Comparison of ENCODE assay signal across 23 mouse cellular contexts in genomic region chr13:38998958-38999357, GRCm38 (mm10). TPM values are rescaled to one million over a fixed set of nuclear protein-coding genes. Genes with fewer than 3 reads are reported as not detected.
DNase-seq lines count a peak whose midpoint lies in the region; ATAC-seq and TF ChIP-seq lines count a peak whose summit lies in the region.
"Had no signal": no experiment of that assay in that cellular context is flagged by ENCODE, and none has a peak within 500 bp of the region (broad histone marks: within the 10 kb centered on the region; RNA-seq: fewer than 3 reads in every experiment).

No protein-coding gene starts in this region.

- WGBS in midbrain, postnatal 0 days = 71% methylated on average over 9 of the region's 9 CpGs
- 88% methylated on average over 9 of the region's 9 CpGs for WGBS in midbrain, embryonic 10.5 days

- 0 out of 2 replicates have a peak, but pooled peaks have one; percentile 54 for ATAC-seq in midbrain, postnatal 0 days (ENCODE audit: low FRiP score)
- ATAC-seq: forebrain, embryonic 14.5 days; hindbrain, postnatal 0 days; Patski had no signal

- H3K36me3 ChIP-seq in midbrain, postnatal 0 days (ENCODE audit: insufficient read depth, low read length) = no peaks in the 10 kb centered on the region
- no peaks in the 10 kb centered on the region for H3K36me3 ChIP-seq in midbrain, embryonic 10.5 days
- H3K36me3 ChIP-seq: embryonic facial prominence, embryonic 15.5 days; forebrain, embryonic 10.5 days; hindbrain, embryonic 13.5 days had no signal

- no peak for TF ChIP-seq CTCF in midbrain, postnatal 0 days (IDR thresholded peaks at IDR 0.05)
- TF ChIP-seq CTCF in brain, embryonic 14.5 days (IDR thresholded peaks at IDR 0.05; ENCODE audit: borderline replicate concordance, extremely low read depth, insufficient read depth, insufficient read length) = no peak

- no peak overlapping the region for H3K4me2 ChIP-seq in midbrain, postnatal 0 days (ENCODE audit: low read depth, low read length, poor library complexity, severe bottlenecking)
- H3K4me2 ChIP-seq: embryonic facial prominence, embryonic 15.5 days; hindbrain, embryonic 13.5 days had no signal

- no peak for TF ChIP-seq POLR2A in brain, embryonic 14.5 days (IDR thresholded peaks at IDR 0.05; ENCODE audit: borderline replicate concordance, extremely low read depth, insufficient read depth, insufficient read length, poor library complexity, severe bottlenecking)

- H3K9ac ChIP-seq in midbrain, postnatal 0 days (replicated peaks; ENCODE audit: low read length, poor library complexity, severe bottlenecking) = no peak overlapping the region
- H3K9ac ChIP-seq: embryonic facial prominence, embryonic 15.5 days; hindbrain, embryonic 13.5 days had no signal

- no peak overlapping the region for H3K27ac ChIP-seq in midbrain, postnatal 0 days (ENCODE audit: low read depth, low read length)
- H3K27ac ChIP-seq in midbrain, embryonic 10.5 days (replicated peaks) = no peak overlapping the region
- H3K27ac ChIP-seq: embryonic facial prominence, embryonic 15.5 days; forebrain, embryonic 10.5 days; hindbrain, embryonic 13.5 days; hindbrain, postnatal 0 days had no signal

- no peak overlapping the region for H3K4me3 ChIP-seq in midbrain, postnatal 0 days (ENCODE audit: low read depth, low read length)
- H3K4me3 ChIP-seq in midbrain, embryonic 10.5 days = no peak overlapping the region
- H3K4me3 ChIP-seq: embryonic facial prominence, embryonic 15.5 days; erythroblast, embryonic 14.5 days; forebrain, embryonic 10.5 days; hindbrain, embryonic 13.5 days had no signal

- no peaks in the 10 kb centered on the region for H3K4me1 ChIP-seq in midbrain, postnatal 0 days (ENCODE audit: insufficient read depth, low read length)
- H3K4me1 ChIP-seq in midbrain, embryonic 10.5 days = no peaks in the 10 kb centered on the region
- H3K4me1 ChIP-seq: embryonic facial prominence, embryonic 15.5 days; forebrain, embryonic 10.5 days; hindbrain, embryonic 13.5 days had no signal

- no peaks in the 10 kb centered on the region for H3K27me3 ChIP-seq in midbrain, postnatal 0 days (ENCODE audit: insufficient read depth, low read length)
- H3K27me3 ChIP-seq in midbrain, embryonic 10.5 days (ENCODE audit: low read depth, poor library complexity, severe bottlenecking) = no peaks in the 10 kb centered on the region
- H3K27me3 ChIP-seq: embryonic facial prominence, embryonic 15.5 days; hindbrain, embryonic 13.5 days had no signal

- H3K9me3 ChIP-seq in midbrain, postnatal 0 days (ENCODE audit: low read length) = no peaks in the 10 kb centered on the region
- no peaks in the 10 kb centered on the region for H3K9me3 ChIP-seq in midbrain, embryonic 10.5 days (replicated peaks)
- H3K9me3 ChIP-seq: embryonic facial prominence, embryonic 15.5 days; forebrain, embryonic 10.5 days; hindbrain, embryonic 13.5 days had no signal

- DNase-seq in embryo, embryonic 10.5 days (ENCODE audit: low spot score) = peak; percentile 9
- DNase-seq in embryo, embryonic 9.5 days (ENCODE audit: extremely low spot score) = no peak
- DNase-seq in midbrain, postnatal 0 days (ENCODE audit: low spot score) = no peak
- no peak for DNase-seq in midbrain, embryonic 10.5 days (ENCODE audit: low spot score)
- DNase-seq in brain, embryonic 14.5 days (ENCODE audit: low read depth) = peak; percentile 41
- peak; percentile 46 for DNase-seq in forelimb bud, embryonic 11.5 days (ENCODE audit: low read depth, low spot score)
- no peak for DNase-seq in kidney, adult 8-10 months
- DNase-seq in thymus, postnatal 4 days = no peak
- DNase-seq: adrenal gland, adult 8-10 months; adrenal gland, postnatal 36 days; cerebellum, adult 11-12 months; cerebellum, adult 9-10 months; cerebellum, postnatal 25 days; gastrocnemius, postnatal 36 days; heart, adult 11 months; heart, postnatal 14 days had no signal

RNA-seq across cellular contexts. Expression of gene Slc35b3, which starts 38.3 kb away (rescaled TPM):
- total RNA-seq in midbrain, postnatal 0 days (2014; rRNA removed) = 17.0 and 32.3 TPM in 2 replicates
- 27.2 and 28.3 TPM in 2 replicates for polyA plus RNA-seq in midbrain, postnatal 0 days (2015; fragmentation: Nextera tagmentation; extraction: Ambion mirVana)
- 23.7 and 26.7 TPM in 2 replicates for polyA plus RNA-seq in midbrain, embryonic 10.5 days (2016; fragmentation: Nextera tagmentation; extraction: Ambion mirVana)
- 31.8 and 41.2 TPM in 2 replicates for polyA plus RNA-seq in brain, embryonic 14.5 days (2012; rRNA removed)

Comparison
In these comparisons a context has a peak if more than half of its experiments do, and no peak if none do; other contexts are left out.
1. DNase-seq: peak in embryo, embryonic 10.5 days (single experiment), brain, embryonic 14.5 days (single experiment) and forelimb bud, embryonic 11.5 days (single experiment); none in embryo, embryonic 9.5 days (single experiment), midbrain, postnatal 0 days (single experiment), midbrain, embryonic 10.5 days (single experiment), kidney, adult 8-10 months (0 of 2) and thymus, postnatal 4 days (single experiment).